ENCODE assay signal across 10 mouse cellular contexts in the genomic region with DNA sequence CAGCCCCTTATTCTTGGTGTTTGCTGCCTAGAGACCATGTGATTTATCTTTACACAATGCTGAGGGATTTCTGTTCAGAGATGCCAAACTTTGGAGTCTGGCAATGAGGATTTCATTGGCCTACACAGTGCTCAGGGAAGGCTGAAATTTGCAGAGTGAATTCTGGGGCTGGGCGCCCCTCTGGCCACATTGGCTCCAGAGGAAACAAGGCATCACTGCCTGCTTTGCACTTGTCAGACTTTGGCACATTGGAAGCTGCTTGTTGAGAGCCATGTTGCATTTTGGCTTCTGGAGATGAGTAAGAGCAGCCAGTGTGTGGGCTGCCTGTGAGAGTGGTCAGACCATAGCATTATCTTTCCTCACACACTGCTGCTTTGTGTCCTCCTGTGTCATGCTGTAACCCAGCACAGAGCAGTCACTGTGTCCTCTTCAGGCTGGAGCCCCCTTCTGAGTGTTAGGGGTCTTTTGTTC.
DNase-seq lines count a peak whose midpoint lies in the region; ATAC-seq lines count a peak whose summit lies in the region.
"Had no signal": no experiment of that assay in that cellular context is flagged by ENCODE, and none has a peak within 500 bp of the region (broad histone marks: within the 10 kb centered on the region; RNA-seq: fewer than 3 reads in every experiment).

No protein-coding gene starts in this region.

- ATAC-seq in midbrain, embryonic 11.5 days (ENCODE audit: low FRiP score), result no peak
- peak; percentile 56 for ATAC-seq in hindbrain, embryonic 12.5 days (ENCODE audit: low FRiP score)
- ATAC-seq in megakaryocyte progenitor cell, adult 5-6 weeks (replicated peaks; ENCODE audit: poor library complexity), result 0 out of 2 replicates have a peak, but pooled peaks have one; percentile 23

- H3K4me3 ChIP-seq in midbrain, embryonic 10.5 days, result no peak overlapping the region
- H3K4me3 ChIP-seq in midbrain, embryonic 11.5 days (ENCODE audit: low read depth, low read length), result no peak overlapping the region
- no peak overlapping the region for H3K4me3 ChIP-seq in hindbrain, embryonic 12.5 days
- H3K4me3 ChIP-seq: limb, embryonic 15.5 days had no signal

- H3K9ac ChIP-seq in midbrain, embryonic 11.5 days (ENCODE audit: low read length), result no peak overlapping the region
- no peak overlapping the region for H3K9ac ChIP-seq in hindbrain, embryonic 12.5 days
- H3K9ac ChIP-seq: limb, embryonic 15.5 days had no signal

- no peaks in the 10 kb centered on the region for H3K9me3 ChIP-seq in midbrain, embryonic 10.5 days (replicated peaks)
- no peaks in the 10 kb centered on the region for H3K9me3 ChIP-seq in midbrain, embryonic 11.5 days (ENCODE audit: control insufficient read depth, low read length)
- no peaks in the 10 kb centered on the region for H3K9me3 ChIP-seq in hindbrain, embryonic 12.5 days (replicated peaks)
- H3K9me3 ChIP-seq: limb, embryonic 15.5 days had no signal

- DNase-seq in midbrain, embryonic 10.5 days (ENCODE audit: low spot score), result no peak
- DNase-seq in midbrain, embryonic 11.5 days (ENCODE audit: low spot score, missing footprints), result no peak
- no peak for DNase-seq in B cell, adult 2 months
- no peak for DNase-seq in ovary, postnatal 14 days (ENCODE audit: low spot score)
- no peak for DNase-seq in kidney, postnatal 14 days
- no peak for DNase-seq in thymus, postnatal 25 days
- DNase-seq: heart, adult 18-20 months had no signal

- H3K27ac ChIP-seq in midbrain, embryonic 10.5 days (replicated peaks), result peak overlapping the region; percentile 28; the same call in 1 of the 2 replicates
- H3K27ac ChIP-seq in midbrain, embryonic 11.5 days (ENCODE audit: low read depth, low read length), result no peak overlapping the region
- H3K27ac ChIP-seq in hindbrain, embryonic 12.5 days, result peak overlapping the region; percentile 48
- H3K27ac ChIP-seq: limb, embryonic 15.5 days had no signal

- H3K36me3 ChIP-seq in midbrain, embryonic 10.5 days, result no peaks in the 10 kb centered on the region
- no peaks in the 10 kb centered on the region for H3K36me3 ChIP-seq in midbrain, embryonic 11.5 days (ENCODE audit: control insufficient read depth, insufficient read depth, low read length)
- H3K36me3 ChIP-seq in hindbrain, embryonic 12.5 days, result no peaks in the 10 kb centered on the region
- H3K36me3 ChIP-seq: limb, embryonic 15.5 days had no signal

- no peaks in the 10 kb centered on the region for H3K27me3 ChIP-seq in midbrain, embryonic 10.5 days (ENCODE audit: low read depth, poor library complexity, severe bottlenecking)
- no peaks in the 10 kb centered on the region for H3K27me3 ChIP-seq in midbrain, embryonic 11.5 days (ENCODE audit: control insufficient read depth, insufficient read depth, low read length)
- no peaks in the 10 kb centered on the region for H3K27me3 ChIP-seq in hindbrain, embryonic 12.5 days
- H3K27me3 ChIP-seq: limb, embryonic 15.5 days had no signal

- 88% methylated on average over 1 of the region's 1 CpGs for whole genome bisulfite sequencing in midbrain, embryonic 10.5 days
- 91% methylated on average over 1 of the region's 1 CpGs for WGBS in midbrain, embryonic 11.5 days
- 58% methylated on average over 1 of the region's 1 CpGs for WGBS in hindbrain, embryonic 12.5 days

- no peak overlapping the region for H3K4me2 ChIP-seq in midbrain, embryonic 11.5 days
- H3K4me2 ChIP-seq in hindbrain, embryonic 12.5 days (replicated peaks), result no peak overlapping the region
- H3K4me2 ChIP-seq: limb, embryonic 15.5 days had no signal

- H3K4me1 ChIP-seq in midbrain, embryonic 10.5 days, result peaks cover 5% of the 10 kb centered on the region; the same call in 1 of the 2 replicates
- H3K4me1 ChIP-seq in midbrain, embryonic 11.5 days (ENCODE audit: control insufficient read depth, insufficient read depth, low read length), result no peaks in the 10 kb centered on the region
- H3K4me1 ChIP-seq in hindbrain, embryonic 12.5 days, result no peaks in the 10 kb centered on the region
- H3K4me1 ChIP-seq: limb, embryonic 15.5 days had no signal
